Mouse (Mus musculus) WW6 (cell line): ENCODE data around the gene Mapk8ip3.

ENCODE experiments used
- DNase-seq: peaks from one replicate; pipeline ENCODE4 v3.0.0-alpha.2; 2013; ENCODE audit warnings: low read depth, low spot score

Mapk8ip3 gene

GRCm38 (mm10) chr17:24902124-24902523 lies 34.7 kb downstream of the Mapk8ip3 start:
- DNase-seq, result no peak

- no peak for DNase-seq
Observed at GRCm38 (mm10) chr17:24900014-24900413, 36.8 kb downstream of the Mapk8ip3 start.

- no peak for DNase-seq
Observed at GRCm38 (mm10) chr17:24899153-24899552, 37.6 kb downstream of the Mapk8ip3 start.

- DNase-seq, result no peak
Observed at GRCm38 (mm10) chr17:24898041-24898854, 38.5 kb downstream of the Mapk8ip3 start.

GRCm38 (mm10) chr17:24897600-24897999 lies 39.2 kb downstream of the Mapk8ip3 start:
- DNase-seq, result no peak

- no peak for DNase-seq
Observed at GRCm38 (mm10) chr17:24896993-24897269, 39.8 kb downstream of the Mapk8ip3 start.

- no peak for DNase-seq
Observed at GRCm38 (mm10) chr17:24896241-24896992, 40.4 kb downstream of the Mapk8ip3 start, which contains the start of gene Nme3. Gene Nme3 (plus strand): TSS chr17:24896500.

- DNase-seq, result no peak
Observed at GRCm38 (mm10) chr17:24895571-24896240, 41.1 kb downstream of the Mapk8ip3 start.

- no peak for DNase-seq
Observed at GRCm38 (mm10) chr17:24894995-24895547, 41.7 kb downstream of the Mapk8ip3 start, which contains the start of the genes Eme2 and Mrps34. Gene Eme2 (minus strand): TSS chr17:24895087. Gene Mrps34 (plus strand): TSS chr17:24895116.

GRCm38 (mm10) chr17:24894061-24894994 lies 42.4 kb downstream of the Mapk8ip3 start:
- no peak for DNase-seq

- DNase-seq, result no peak
Observed at GRCm38 (mm10) chr17:24893276-24893675, 43.5 kb downstream of the Mapk8ip3 start.

GRCm38 (mm10) chr17:24892785-24893184 lies 44.0 kb downstream of the Mapk8ip3 start:
- DNase-seq, result no peak

- DNase-seq, result no peak
Observed at GRCm38 (mm10) chr17:24891321-24891720, 45.5 kb downstream of the Mapk8ip3 start.

GRCm38 (mm10) chr17:24890151-24891092 lies 46.4 kb downstream of the Mapk8ip3 start:
- DNase-seq, result no peak

- DNase-seq, result no peak
Observed at GRCm38 (mm10) chr17:24888862-24889261, 47.9 kb downstream of the Mapk8ip3 start.

- no peak for DNase-seq
Observed at GRCm38 (mm10) chr17:24887291-24888080, 49.3 kb downstream of the Mapk8ip3 start.

- DNase-seq, result no peak
Observed at GRCm38 (mm10) chr17:24886932-24887271, 49.9 kb downstream of the Mapk8ip3 start.

- DNase-seq, result peak; percentile 98
Observed at GRCm38 (mm10) chr17:24886134-24886931, 50.4 kb downstream of the Mapk8ip3 start, which contains the start of the genes Nubp2 and Spsb3. Gene Nubp2 (minus strand): TSS chr17:24886349. Gene Spsb3 (plus strand): TSS chr17:24886643.
